Mouse (Mus musculus) heart, adult 9 months (tissue): ENCODE data around the gene Ddx21.
"Not testable (repeated sequence)": the region's sequence is repeated elsewhere in the genome, so short reads cannot be mapped to it uniquely, and the experiment has no call there.

Source experiments
- DNase-seq, 2 experiments: peaks; one replicate each; pipeline ENCODE4 v3.0.0; 2022; ENCODE audit warnings: low spot score in 2 of 2

Gene Ddx21

DNA sequence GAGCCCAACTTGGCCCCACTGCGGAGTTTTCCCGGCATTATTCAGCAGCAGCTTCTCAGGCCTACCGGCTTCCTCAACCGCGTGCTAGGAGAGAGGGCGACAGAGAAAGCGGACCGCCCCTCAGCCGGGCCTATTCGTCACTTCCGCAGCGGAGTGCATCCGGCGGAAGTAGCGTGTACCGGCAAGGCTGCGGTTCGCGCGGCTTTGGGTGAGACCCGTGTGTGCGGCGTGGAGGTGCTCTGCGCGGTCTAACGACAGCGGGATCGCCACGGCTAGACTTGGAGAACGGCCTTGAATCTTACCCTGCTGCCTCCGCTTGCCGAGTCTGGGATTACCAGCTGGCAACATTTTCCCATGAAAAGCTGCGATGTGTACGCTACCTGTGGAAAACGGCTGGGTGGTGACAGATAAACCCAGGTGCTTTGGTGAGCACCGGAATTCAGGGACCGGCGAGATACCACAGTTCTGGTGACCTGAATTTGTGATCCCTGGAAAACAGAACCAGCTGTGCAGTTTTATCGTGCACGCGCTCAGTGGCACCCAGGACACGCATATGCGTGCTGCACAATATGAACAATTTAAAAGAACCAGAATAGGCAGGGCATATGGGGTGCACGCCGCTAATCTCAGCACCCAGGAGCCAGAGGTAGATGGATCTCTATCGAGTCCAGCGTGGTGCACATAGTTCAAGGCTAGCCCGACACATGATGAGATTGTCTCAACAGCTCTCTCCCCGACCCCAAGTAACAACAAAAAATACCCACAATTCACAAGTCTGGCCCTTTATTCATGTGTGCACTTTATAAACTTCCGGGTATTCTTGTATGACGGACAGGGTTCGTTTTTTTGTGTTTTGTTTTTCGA lies at the start of gene Ddx21:
Gene Ddx21 (minus strand): TSS at position 105 of the 864 bp plus-strand sequence.
- peak; percentile 86 to 89 for DNase-seq

- peak; percentile 99 for DNase-seq
Measured at GRCm38 (mm10) chr10:62650881-62651810, 49.1 kb upstream of the Ddx21 start, which contains the start of gene Ddx50. TSS of gene Ddx50 (minus strand) at chr10:62651218.

DNA sequence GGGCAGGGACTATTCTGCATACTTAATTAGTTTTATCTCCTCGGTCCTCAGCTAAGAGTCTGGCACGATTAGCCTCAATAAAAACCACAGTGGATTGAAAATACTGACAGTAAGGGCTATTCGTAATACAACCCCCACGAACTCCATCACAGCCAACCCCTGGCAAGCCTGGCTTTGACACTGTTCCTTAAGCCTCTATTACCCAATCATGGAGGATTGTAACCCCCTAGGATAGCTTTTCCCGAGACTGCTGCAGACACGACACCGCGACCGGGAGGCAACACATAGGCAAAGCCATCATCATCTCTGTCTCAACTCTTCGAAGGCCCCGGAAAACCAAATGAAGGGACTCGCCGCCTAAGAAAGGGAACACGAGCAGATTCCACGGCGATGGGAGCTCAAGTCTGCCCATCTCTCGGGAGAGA lies 48.3 kb upstream of the Ddx21 start:
- DNase-seq, result no peak

- no peak for DNase-seq
Measured at GRCm38 (mm10) chr10:62604161-62604560, 2.1 kb upstream of the Ddx21 start.

GRCm38 (mm10) chr10:62603233-62604030 lies 1.4 kb upstream of the Ddx21 start:
- no peak for DNase-seq

- no peak for DNase-seq
Measured at GRCm38 (mm10) chr10:62601833-62602176, 276 bp downstream of the Ddx21 start.

DNA sequence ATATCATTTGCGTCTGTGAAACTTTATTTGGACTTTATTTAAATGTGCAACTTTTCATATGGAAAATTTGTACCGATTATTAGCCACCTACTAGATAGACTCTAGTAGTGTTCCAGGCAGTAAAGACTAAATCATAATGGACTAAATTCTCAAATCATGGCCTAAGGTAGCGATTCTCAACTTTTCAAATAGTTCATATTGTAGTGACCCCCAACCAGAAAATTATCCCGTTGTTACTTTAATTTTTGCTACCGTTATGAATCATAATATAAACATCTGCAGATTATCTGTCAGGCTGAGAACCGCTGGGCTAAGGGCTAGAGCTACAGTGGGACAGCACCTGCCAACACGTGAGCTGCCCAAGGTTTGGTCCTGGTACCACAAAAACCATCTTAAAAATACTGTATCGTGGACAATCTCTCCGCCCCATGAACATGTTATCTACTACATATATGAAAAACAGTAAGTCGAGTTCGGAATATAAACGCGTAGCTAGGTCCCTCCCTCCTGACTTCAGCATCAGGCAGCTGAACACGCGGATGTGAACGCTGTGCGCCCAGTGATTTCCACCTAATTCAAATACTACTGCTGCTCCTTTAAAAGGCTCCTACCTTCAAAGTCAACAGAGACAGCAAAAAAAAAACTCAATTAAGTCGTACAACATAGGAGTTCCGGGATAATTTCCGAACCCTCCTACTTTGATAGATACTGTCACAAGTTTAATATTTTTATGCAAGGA lies 859 bp downstream of the Ddx21 start:
- no peak for DNase-seq

GRCm38 (mm10) chr10:62600056-62600455 lies 2.0 kb downstream of the Ddx21 start:
- DNase-seq, result no peak

GRCm38 (mm10) chr10:62599311-62599710 lies 2.8 kb downstream of the Ddx21 start:
- DNase-seq, result not testable (repeated sequence)

GRCm38 (mm10) chr10:62592496-62592895 lies 9.6 kb downstream of the Ddx21 start:
- DNase-seq, result no peak

DNA sequence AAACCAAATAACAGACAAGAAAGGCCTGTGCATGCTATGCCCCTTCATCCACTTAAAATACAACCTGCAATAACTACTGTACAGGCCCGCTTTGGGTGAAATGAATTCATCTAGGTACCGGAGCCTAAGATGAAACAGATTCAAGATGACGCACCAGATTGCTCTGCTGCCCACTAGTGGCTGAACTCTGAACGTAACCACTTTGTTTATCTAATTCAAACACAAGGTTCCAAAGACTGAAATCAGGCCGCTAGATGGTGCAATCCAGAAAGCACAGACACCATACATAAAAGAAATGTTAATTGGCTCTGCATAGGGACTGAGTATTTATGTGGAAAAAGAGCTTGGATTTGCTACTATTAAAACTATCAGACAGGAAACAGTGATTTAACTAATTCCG lies 11.9 kb downstream of the Ddx21 start:
- peak; percentile 60 to 88 for DNase-seq

GRCm38 (mm10) chr10:62588616-62589015 lies 13.5 kb downstream of the Ddx21 start:
- DNase-seq, result no peak

DNA sequence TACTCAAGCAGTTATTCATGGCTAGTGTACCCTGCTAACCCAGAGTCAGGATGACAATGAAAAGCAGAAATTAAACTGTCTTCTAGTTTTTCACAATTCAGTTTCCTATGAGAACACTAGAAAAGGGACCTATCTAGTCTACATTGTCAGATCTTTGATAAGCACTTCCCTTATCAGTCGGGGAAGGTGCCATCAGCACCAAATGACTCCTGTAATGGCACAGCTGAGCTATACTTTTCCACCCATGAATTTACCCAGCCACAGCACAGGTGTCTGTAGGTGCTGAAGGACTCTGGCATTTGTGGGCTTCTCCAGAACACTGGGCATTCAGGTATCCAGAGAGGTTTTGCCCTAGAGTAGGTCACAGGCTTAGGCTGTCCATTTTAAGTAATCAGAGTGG lies 18.8 kb downstream of the Ddx21 start:
- DNase-seq, result no peak

DNA sequence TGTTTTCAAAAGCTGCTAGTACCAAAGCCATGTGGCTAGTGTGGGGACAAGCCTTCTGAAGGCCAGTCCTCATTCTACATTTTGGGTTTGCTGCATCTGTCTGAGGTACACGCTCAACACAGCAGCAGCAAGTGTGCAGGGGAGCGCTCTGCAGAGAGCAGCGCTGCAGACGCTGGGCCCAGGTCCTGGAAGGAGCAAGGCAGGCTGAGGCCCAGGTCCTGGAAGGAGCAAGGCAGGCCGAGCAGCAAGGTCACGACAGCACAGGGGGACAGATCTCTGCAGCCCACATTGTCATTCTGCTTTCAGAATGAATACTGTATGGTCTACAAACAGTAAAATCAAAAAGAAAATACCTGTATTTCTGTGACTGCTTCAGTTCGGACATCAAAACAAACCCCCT lies 19.4 kb downstream of the Ddx21 start:
- no peak for DNase-seq

- DNase-seq, result no peak
Measured at GRCm38 (mm10) chr10:62582263-62582662, 19.8 kb downstream of the Ddx21 start.

GRCm38 (mm10) chr10:62579129-62579528 lies 23.0 kb downstream of the Ddx21 start:
- DNase-seq, result not testable (repeated sequence)

- DNase-seq, result peak; percentile 98 to 99
Measured at GRCm38 (mm10) chr10:62578338-62579100, 23.6 kb downstream of the Ddx21 start, which contains the start of gene Kif1bp. TSS of gene Kif1bp (minus strand) at chr10:62578457.

DNA sequence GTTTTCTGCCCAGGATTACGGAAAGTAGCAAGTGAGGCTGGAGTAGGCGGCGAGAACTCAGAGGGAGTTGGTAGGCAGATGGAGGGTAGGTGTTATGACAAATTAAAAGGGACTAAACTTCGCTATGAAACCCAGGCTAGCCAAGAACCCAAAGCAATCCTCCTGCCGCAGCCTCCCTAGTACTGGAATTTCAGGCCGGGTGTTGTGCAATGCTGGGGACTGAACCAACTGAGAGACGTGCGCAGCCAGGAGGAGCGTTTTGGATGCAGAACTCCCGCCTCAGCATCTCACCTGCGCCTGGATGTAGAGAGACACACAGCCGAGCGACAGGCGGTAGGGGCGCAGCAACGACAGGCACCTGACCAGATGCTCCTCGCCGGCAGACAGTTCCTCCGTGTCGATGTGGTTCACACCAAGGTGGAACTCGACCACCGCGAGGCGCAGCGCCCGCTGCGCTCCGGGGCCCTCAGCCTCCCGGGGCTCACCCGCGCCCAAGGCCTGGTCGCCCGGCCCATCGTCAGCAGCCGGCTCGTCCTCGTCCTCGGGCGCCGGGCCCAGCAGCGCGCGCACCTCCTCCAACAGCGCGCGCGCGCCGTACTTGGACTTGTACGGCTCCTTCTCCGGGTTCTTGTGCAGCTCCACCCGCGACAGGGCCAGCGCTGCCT lies 24.3 kb downstream of the Ddx21 start:
- peak in 1 of 2 experiments; percentile 24 for DNase-seq

DNA sequence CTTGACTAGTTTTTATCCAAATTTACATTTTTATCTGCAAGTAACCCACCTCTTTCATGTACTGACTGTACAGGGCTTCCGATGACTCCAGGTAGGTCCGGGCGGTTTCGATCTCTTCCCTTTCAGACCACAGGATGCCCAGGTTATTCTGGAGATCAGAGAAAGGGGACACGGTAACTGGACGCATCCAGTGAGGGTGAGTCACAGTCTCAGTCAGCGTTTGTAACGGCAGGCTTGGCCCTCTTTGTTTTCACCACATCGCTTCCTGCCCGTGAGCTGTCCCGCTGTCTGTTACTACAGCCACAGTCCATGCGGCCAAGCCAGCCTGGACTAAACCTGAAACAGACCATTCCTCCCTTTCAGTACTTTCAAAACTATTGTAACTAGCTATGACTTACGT lies 27.1 kb downstream of the Ddx21 start:
- no peak for DNase-seq
